Mouse (Mus musculus): ENCODE measurements around the gene Mfng. TPM values are rescaled to one million over a fixed set of nuclear protein-coding genes. Genes with fewer than 3 reads are reported as not detected.
A peak's percentile ranks its signal among the peaks of the same experiment; 100 is the strongest.

Gene Mfng
- polyA plus RNA-seq, 1 experiment from 2014 or later, result 20.1 TPM

GRCm38 (mm10) chr15:78709767-78710166 lies 63.5 kb downstream of the Mfng start:
- H3K9ac ChIP-seq (ENCODE audit: low read depth, low read length), result no peak overlapping the region
- H3K27me3 ChIP-seq (replicated peaks; ENCODE audit: control insufficient read depth, insufficient read depth, low read length), result no peaks in the 10 kb centered on the region
- 9% methylated on average over 7 of the region's 7 CpGs for WGBS
- no peaks in the 10 kb centered on the region for H3K36me3 ChIP-seq (ENCODE audit: control insufficient read depth, insufficient read depth, low read length)
- no peaks in the 10 kb centered on the region for H3K9me3 ChIP-seq (ENCODE audit: control insufficient read depth, low read length)
- no peak overlapping the region for H3K4me3 ChIP-seq (ENCODE audit: low read length)
- peak overlapping the region; percentile 32 for H3K4me2 ChIP-seq (ENCODE audit: low read length)
- peak; percentile 46 for ATAC-seq
- H3K4me1 ChIP-seq (ENCODE audit: control insufficient read depth, insufficient read depth, low read depth, low read length), result peaks cover 49% of the 10 kb centered on the region
- no peak overlapping the region for H3K27ac ChIP-seq (ENCODE audit: low read depth, low read length)

DNA sequence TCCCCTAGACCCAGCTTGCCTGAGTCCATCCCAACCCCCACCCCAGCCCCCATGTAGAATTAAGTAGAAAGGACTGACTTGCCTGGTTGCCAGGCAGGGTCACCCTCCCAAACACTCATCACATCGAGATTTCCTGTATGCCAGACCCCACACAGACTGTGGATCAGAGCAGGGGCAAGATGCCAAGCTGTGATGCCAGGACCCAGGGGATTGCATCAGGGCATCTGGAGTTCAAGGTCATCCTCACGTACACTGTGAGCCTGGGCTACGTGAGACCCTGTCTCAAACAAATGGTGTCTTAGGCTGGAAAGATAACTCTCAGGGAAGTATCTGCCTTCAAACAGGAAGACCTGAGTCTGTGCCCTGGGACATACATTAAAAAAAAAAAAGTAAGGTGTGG lies 66.6 kb downstream of the Mfng start:
- 45% methylated on average over 3 of the region's 3 CpGs for WGBS
- no peak overlapping the region for H3K4me2 ChIP-seq (ENCODE audit: low read length)

More for the DNA sequence above, 66.6 kb downstream of the Mfng start:
- no peak overlapping the region for H3K4me3 ChIP-seq (ENCODE audit: low read length)
- no peaks in the 10 kb centered on the region for H3K9me3 ChIP-seq (ENCODE audit: control insufficient read depth, low read length)
- H3K9ac ChIP-seq (ENCODE audit: low read depth, low read length), result no peak overlapping the region
- peaks cover 23% of the 10 kb centered on the region for H3K4me1 ChIP-seq (ENCODE audit: control insufficient read depth, insufficient read depth, low read depth, low read length)
- no peaks in the 10 kb centered on the region for H3K27me3 ChIP-seq (replicated peaks; ENCODE audit: control insufficient read depth, insufficient read depth, low read length)
- no peaks in the 10 kb centered on the region for H3K36me3 ChIP-seq (ENCODE audit: control insufficient read depth, insufficient read depth, low read length)
- no peak overlapping the region for H3K27ac ChIP-seq (ENCODE audit: low read depth, low read length)
- no peak for ATAC-seq

Other genes with a start within 250 kb of the Mfng start
- gene C1qtnf6, start 242.1 kb downstream of the Mfng start, polyA plus RNA-seq (2015; fragmentation: Nextera tagmentation; extraction: Ambion mirVana), result 9.9 and 11.6 TPM in 2 replicates
- 0.95 and 1.1 TPM in 2 replicates for gene Sstr3, start 228.8 kb downstream of the Mfng start, polyA plus RNA-seq (2015; fragmentation: Nextera tagmentation; extraction: Ambion mirVana)
- gene Rac2, start 200.7 kb downstream of the Mfng start, polyA plus RNA-seq (2015; fragmentation: Nextera tagmentation; extraction: Ambion mirVana), result 4.0 and 5.7 TPM in 2 replicates
- gene Cyth4, start 176.4 kb downstream of the Mfng start, polyA plus RNA-seq (2015; fragmentation: Nextera tagmentation; extraction: Ambion mirVana), result 6.2 and 6.4 TPM in 2 replicates
- 11.6 and 13.3 TPM in 2 replicates for gene Elfn2, start 54.7 kb downstream of the Mfng start, polyA plus RNA-seq (2015; fragmentation: Nextera tagmentation; extraction: Ambion mirVana)
- gene Card10, start 29.6 kb upstream of the Mfng start, polyA plus RNA-seq (2015; fragmentation: Nextera tagmentation; extraction: Ambion mirVana), result 2.5 and 2.8 TPM in 2 replicates
- gene Cdc42ep1, start 69.1 kb upstream of the Mfng start, polyA plus RNA-seq (2015; fragmentation: Nextera tagmentation; extraction: Ambion mirVana), result 15.9 and 17.5 TPM in 2 replicates
- not detected in 2 replicates for gene Lgals2, start 82.1 kb upstream of the Mfng start, polyA plus RNA-seq (2015; fragmentation: Nextera tagmentation; extraction: Ambion mirVana)
- 46.1 and 51.8 TPM in 2 replicates for gene Gga1, start 103.7 kb upstream of the Mfng start, polyA plus RNA-seq (2015; fragmentation: Nextera tagmentation; extraction: Ambion mirVana)
- 0.11 TPM in 1 of 2 replicates, not detected in the other for gene Gm49510, start 126.2 kb upstream of the Mfng start, polyA plus RNA-seq (2015; fragmentation: Nextera tagmentation; extraction: Ambion mirVana)
- 4.5 and 6.7 TPM in 2 replicates for gene Sh3bp1, start 126.3 kb upstream of the Mfng start, polyA plus RNA-seq (2015; fragmentation: Nextera tagmentation; extraction: Ambion mirVana)
- gene Pdxp, start 140.4 kb upstream of the Mfng start, polyA plus RNA-seq (2015; fragmentation: Nextera tagmentation; extraction: Ambion mirVana), result 94.7 and 96.9 TPM in 2 replicates
- 105 and 169 TPM in 2 replicates for gene Lgals1, start 153.2 kb upstream of the Mfng start, polyA plus RNA-seq (2015; fragmentation: Nextera tagmentation; extraction: Ambion mirVana)
- 63.6 and 68.1 TPM in 2 replicates for gene Nol12, start 161.5 kb upstream of the Mfng start, polyA plus RNA-seq (2015; fragmentation: Nextera tagmentation; extraction: Ambion mirVana)
- gene Triobp, start 174.2 kb upstream of the Mfng start, polyA plus RNA-seq (2015; fragmentation: Nextera tagmentation; extraction: Ambion mirVana), result 36.1 and 40.4 TPM in 2 replicates

Data from hindbrain, embryonic 16.5 days (tissue).